Mouse (Mus musculus): ENCODE results near the gene Map3k1.

The Map3k1 gene

GRCm38 (mm10) chr13:111815017-111815416, 6.2 kb upstream of the Map3k1 start:
- DNase-seq (ENCODE audit: low read depth, low spot score) = no peak

- DNase-seq (ENCODE audit: low read depth, low spot score) = no peak
Measured at GRCm38 (mm10) chr13:111812647-111813046, 3.9 kb upstream of the Map3k1 start.

- DNase-seq (ENCODE audit: low read depth, low spot score) = no peak
Measured at GRCm38 (mm10) chr13:111810998-111811628, 2.3 kb upstream of the Map3k1 start.

- DNase-seq (ENCODE audit: low read depth, low spot score) = no peak
Measured at GRCm38 (mm10) chr13:111809466-111810228, 854 bp upstream of the Map3k1 start.

- DNase-seq (ENCODE audit: low read depth, low spot score) = no peak
Measured at GRCm38 (mm10) chr13:111808387-111808636, 481 bp downstream of the Map3k1 start.

- DNase-seq (ENCODE audit: low read depth, low spot score) = no peak
Measured at GRCm38 (mm10) chr13:111807596-111808386, 1.0 kb downstream of the Map3k1 start.

- no peak for DNase-seq (ENCODE audit: low read depth, low spot score)
Measured at GRCm38 (mm10) chr13:111807105-111807595, 1.6 kb downstream of the Map3k1 start.

GRCm38 (mm10) chr13:111805738-111806722, 2.8 kb downstream of the Map3k1 start:
- no peak for DNase-seq (ENCODE audit: low read depth, low spot score)

- DNase-seq (ENCODE audit: low read depth, low spot score) = no peak
Measured at GRCm38 (mm10) chr13:111804951-111805673, 3.7 kb downstream of the Map3k1 start.

GRCm38 (mm10) chr13:111804189-111804588, 4.6 kb downstream of the Map3k1 start:
- no peak for DNase-seq (ENCODE audit: low read depth, low spot score)

GRCm38 (mm10) chr13:111803506-111803905, 5.3 kb downstream of the Map3k1 start:
- no peak for DNase-seq (ENCODE audit: low read depth, low spot score)

GRCm38 (mm10) chr13:111802900-111803299, 5.9 kb downstream of the Map3k1 start:
- no peak for DNase-seq (ENCODE audit: low read depth, low spot score)

GRCm38 (mm10) chr13:111802271-111802665, 6.5 kb downstream of the Map3k1 start:
- no peak for DNase-seq (ENCODE audit: low read depth, low spot score)

- DNase-seq (ENCODE audit: low read depth, low spot score) = no peak
Measured at GRCm38 (mm10) chr13:111801662-111802270, 7.0 kb downstream of the Map3k1 start.

- no peak for DNase-seq (ENCODE audit: low read depth, low spot score)
Measured at GRCm38 (mm10) chr13:111800866-111801265, 7.9 kb downstream of the Map3k1 start.

- no peak for DNase-seq (ENCODE audit: low read depth, low spot score)
Measured at GRCm38 (mm10) chr13:111798044-111798443, 10.7 kb downstream of the Map3k1 start.

GRCm38 (mm10) chr13:111797021-111797420, 11.8 kb downstream of the Map3k1 start:
- DNase-seq (ENCODE audit: low read depth, low spot score) = no peak

GRCm38 (mm10) chr13:111796191-111796920, 12.4 kb downstream of the Map3k1 start:
- DNase-seq (ENCODE audit: low read depth, low spot score) = no peak

- no peak for DNase-seq (ENCODE audit: low read depth, low spot score)
Measured at GRCm38 (mm10) chr13:111792975-111793287, 15.9 kb downstream of the Map3k1 start.
